Mouse (Mus musculus) monocyte, adult 2 months (primary cell): Measurements from ENCODE around the gene Fam20a.
"Not testable (repeated sequence)": the region's sequence is repeated elsewhere in the genome, so short reads cannot be mapped to it uniquely, and the experiment has no call there.

Experiments
- DNase-seq, 2 experiments: peaks; one replicate each; pipeline ENCODE4 v3.0.0; 2022; ENCODE audit warnings: low spot score in 2 of 2, low read depth in 1 of 2

The Fam20a gene

DNA sequence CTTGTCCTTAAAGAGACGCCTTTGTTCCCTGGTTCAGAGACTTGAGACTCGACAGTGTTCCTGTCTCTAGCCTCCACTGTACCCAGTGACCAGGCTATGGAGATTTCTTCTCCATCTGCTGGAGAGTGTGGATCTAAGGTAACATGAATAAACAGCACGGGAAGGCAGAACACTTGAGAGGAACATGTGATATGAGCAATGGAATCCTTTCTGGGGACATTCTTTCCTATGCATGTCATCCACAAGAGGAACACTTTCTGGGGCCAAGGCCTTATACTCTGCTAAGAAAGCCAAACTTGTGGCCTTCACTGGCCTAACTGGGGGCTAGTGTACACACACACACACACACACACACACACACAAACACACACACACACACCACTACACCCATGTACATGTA lies 40.5 kb downstream of the Fam20a start:
- no peak for DNase-seq

DNA sequence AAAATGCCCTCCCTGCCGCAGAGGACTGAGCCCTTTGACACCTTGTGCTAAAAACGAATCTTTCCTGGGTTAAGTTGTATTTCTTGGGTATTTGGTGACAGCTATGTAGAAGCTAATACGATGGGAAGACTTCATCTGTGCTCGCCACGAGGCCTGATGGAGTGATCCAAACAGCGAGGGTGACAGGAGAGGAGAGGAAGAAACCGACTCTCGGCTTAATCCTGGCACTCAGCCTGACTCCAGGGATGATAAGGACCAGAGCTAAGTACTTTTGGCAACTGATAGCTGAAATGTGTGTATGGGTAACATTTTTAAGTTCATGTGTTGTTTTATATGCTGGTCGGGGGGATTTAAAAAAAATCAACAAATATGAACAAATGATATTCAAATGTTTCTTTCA lies 41.1 kb downstream of the Fam20a start:
- no peak for DNase-seq

DNA sequence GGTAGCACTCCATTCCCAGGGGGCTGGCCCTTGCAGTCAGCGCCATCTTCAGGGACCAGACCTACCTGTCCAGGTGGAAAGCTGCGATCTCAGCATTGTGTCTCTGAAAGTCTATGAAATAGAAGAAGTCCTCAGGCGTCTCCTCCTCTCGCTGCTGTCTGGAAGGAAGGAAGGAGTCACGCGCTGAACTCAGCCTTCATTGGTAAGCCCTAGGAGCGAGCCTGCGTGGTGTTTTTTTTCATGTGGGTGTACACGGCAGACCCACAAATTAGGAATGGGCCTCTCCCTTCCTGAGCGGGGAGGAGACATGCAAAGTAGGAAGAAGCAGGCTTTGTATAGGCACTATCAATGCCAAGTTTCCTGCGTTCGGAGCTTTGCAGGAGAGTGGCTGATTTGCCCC lies 43.8 kb downstream of the Fam20a start:
- DNase-seq: no peak

DNA sequence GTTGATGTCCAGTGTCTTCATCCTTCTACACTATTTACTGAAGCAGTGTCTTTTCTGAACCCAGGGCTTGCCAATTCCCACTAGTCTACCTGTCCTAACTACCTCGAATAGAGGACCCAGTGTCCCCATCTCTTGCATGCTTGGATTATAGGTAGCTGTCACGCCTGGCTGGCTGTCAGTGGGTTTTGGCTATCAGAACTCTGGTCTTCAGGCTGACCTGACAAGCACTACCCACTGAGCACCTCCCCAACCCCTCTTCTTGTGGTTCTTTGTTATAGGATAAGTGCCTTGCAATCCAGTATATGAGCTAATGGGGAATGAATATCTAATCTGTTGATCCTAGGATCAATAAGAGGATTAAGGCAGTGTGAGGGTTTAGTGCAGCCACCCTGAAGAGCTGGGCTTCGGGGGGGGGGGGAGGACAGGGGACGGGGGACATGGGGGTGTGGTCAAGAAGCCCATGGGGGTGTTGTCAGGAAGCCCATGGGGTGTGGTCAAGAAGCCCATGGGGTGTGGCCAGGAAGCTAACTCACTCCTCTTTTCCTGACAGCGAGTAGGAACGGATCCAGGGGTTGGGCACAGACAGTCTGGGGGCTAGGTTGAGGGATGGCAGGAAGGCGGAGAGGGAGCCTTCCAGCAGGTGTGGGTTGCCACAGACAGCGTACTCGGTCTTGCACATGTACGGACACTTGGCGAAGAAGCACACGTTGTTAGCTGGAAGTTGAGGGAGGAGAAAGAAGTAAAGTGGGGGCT lies 45.3 kb downstream of the Fam20a start:
- no peak for DNase-seq

DNA sequence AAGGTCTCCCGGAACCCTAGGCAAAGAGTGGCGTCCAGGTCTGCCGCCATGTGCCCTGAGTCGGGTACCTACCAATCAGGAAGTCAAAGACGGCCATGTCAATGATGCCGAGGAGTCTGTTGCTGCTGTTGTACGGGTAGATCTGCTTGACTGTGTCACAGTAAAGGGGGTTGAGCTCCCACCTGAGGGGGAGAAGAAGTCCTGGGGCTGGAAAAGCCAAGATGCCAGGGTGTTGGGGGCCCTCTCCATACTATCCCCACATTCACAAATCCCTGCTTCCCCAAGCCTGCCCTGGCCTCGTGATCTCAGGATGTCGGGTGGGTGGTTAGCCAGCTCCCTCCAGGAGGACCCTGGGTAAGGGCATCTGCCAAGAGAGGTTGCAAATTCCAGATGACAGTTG lies 46.3 kb downstream of the Fam20a start:
- no peak for DNase-seq

DNA sequence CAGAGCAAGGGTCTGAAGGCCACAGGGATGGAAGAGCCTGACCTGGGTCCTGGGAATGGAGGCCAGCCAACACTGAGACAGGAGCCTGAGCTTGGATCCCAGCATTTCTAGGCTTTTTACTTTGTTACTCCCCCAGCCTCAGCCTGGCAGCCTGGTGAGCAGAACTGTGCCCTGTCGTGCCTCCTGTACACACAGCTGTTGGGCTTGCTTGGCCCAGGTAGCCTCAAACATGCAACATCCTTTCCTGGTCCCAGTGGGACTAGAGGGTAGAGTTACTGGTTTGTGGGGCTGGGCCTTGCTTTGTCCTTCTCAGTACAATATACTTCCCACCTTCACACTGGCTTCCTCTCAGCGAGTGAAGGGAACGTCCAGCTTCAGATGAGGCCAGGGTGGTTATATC lies 46.9 kb downstream of the Fam20a start:
- DNase-seq: no peak

DNA sequence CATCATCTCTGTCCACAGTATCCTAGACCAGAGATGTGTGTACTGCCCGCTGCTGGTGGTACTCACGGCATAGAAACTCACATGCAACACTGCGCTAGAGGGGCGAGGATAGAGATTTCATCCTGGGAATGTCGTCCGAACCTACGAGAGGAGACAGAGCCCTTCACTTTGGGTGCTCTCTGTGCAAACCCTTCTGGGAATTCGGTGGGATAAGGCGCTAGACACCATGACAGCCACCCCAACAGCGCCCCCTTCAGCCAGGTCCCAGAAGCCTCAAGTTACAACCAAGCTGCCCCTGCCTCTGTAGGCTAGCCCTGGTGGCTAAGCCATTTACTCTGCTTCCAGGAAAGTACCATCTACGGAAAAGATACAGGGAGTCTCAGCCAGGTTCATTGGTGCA lies 47.5 kb downstream of the Fam20a start:
- DNase-seq: no peak

DNA sequence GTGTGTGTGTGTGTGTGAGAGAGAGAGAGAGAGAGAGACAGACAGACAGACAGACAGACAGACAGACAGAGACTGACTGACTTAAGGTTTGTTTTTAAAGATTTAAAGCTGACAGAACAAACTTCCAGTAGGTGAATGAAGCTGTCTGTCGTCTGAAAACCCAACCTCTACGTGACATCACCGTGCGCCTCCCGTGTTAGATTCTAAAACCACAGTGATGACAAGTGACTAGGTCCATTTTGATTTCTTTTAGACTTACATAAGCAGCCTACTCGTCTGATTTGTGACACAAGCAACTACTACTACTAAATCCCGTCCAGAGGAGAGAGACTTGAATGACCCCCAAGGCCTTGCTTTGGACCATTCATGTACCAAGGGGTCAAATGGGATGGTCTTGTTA lies 48.3 kb downstream of the Fam20a start:
- no peak for DNase-seq

DNA sequence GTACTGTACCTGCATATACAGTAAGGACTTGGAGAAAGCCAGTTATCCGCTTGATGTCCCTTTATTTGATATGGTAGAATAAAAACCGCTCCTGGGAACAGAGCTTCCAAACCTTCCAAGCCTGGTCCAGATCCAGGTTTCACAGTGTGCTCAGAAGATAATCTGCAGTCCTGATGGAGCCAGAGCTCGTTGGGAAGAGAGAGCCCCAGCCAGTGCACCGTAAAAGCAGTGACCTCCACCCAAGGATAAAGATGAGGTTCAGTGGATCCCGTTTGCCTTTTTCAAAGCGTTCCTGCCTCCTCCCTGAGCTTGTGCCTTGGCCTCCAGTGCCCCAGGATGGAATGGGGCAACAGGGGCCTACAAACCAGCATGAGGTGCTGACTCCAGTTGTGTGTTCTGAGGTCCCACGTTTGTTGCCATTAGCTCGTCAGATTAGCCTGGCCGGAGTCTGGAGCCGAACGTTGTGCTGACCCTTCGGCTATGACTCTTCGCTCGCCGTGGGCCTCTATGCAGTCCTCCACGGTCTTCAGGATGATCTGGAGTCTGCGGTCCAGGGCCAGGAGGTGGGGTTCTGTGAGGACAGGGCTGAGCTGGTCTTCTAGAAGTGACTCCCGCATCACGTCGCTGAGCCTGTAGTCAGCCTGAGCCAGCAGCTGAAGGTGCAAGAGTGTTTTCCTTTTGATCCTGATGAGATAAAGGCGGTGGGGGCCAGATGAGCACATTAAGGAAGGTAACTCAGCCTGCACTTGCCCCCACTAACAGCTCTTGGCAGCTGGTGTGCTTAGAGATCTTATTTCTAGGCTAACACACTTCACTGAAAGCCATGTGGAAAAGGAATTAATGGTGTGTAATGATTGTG lies 49.0 kb downstream of the Fam20a start:
- DNase-seq: no peak

DNA sequence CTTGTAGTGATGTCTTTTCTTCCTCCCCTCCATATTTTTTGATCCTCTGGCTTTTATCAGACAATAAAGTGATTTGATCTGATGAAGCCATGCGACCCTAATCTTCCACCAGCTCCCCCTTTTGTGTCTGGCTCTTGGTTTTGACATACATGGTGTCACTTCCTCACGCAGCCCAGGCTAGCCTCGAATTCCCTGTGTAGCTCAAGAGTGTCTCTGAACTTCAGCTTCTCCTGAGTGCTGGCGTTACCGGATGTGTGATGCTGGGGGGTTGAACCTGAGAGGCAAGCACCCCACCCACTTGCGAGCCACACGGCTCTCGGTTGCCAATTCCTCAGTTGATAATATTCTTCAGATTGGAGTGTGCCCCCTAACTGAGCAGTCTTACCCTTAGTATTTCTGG lies 49.7 kb downstream of the Fam20a start:
- DNase-seq: no peak

DNA sequence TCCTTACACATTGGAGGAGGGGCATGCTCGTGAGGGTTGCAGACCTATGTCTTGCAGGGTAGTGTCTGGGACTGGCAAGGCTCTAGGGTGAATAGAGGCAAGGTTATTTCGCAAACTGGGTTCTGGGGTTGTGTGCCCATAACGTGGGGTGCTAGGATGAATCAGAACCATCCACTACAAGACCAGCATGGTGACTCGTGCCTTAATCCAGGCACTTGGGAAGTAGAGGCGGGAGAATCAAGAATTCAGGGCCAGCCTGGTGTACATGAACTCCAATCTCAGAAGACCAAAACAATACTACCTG lies 50.1 kb downstream of the Fam20a start:
- DNase-seq: no peak

DNA sequence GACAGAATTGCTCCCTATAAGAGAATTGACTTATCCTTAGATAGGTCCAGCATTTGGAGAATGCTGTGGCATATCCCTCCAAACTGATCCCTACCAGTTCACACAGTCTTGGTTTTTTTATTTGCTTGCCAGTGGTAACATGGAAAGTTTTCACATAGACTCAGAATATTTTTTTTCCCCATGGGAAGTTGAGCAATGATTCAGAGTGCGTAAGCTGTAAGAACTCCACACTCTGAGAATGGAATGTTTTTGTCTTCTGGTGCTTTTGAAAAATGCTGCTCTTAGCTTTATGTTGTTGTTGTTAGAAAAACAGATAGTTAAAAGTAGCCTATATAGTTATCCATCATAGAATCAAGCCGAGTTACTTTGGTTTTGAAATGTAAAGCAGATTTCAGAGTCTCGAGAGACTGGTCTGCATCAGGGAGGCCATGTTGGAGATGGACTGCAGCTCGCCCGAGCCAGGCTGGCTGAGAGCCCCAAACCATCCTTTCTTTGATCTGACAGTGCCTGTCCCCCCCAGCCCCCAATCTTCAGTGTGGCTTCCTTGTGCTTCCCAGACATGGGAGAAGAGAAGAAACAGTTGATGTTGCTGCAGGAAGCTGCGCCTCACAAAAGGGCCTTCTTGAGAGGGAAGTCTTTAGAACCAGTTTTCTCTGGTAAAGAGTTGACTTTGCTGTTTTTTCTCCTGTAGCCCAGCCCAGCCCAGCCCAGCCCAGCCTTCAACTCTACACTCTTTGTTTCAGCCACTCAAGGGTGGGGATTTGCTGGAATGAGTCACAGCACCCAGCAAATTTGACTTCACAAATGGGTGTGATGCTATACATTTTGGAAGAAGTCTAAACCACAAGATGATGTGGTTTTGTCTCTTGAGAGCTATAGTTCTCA lies 50.7 kb downstream of the Fam20a start:
- DNase-seq: no peak

DNA sequence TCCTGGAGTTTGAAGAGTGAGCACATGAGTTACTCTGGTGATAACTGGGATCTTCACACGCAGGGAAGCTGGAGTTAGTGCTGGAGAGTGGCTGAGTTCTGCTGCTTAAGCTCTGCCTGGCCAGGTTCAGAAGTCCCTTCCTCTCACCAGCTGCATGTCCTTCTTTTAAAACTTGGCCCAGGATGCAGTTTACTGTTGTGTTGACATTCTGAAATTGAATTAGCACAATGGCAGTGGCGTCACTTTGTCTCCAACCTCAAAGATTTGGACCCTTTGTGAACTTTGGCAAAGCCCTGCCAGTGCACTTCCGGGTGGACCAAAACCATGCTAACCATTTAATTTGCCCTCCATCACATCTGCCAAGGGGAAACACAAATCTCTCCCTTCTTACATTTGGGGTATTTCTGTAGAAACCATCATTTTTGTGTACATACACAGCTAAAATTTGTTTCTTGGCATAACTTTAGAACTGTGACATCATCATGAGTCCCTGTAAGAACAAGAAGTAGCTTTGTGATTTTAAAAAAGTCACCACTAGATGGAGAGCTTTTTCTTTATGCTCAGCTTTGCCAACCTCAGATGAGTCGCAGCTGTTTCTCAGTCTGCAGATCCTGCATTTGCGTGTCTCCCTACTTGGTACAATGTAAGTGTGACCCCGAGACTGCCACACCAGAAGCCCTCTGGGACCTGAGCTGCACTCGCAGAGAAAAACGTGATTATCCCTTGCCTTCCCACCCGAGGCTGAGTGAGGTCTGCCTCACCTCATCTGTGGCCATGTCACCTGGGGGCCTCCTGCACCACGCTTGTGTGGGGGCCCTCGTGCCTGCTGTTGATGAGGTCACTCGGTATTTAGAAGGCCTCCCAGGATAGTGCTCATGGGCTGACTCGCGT lies 51.8 kb downstream of the Fam20a start:
- no peak for DNase-seq

DNA sequence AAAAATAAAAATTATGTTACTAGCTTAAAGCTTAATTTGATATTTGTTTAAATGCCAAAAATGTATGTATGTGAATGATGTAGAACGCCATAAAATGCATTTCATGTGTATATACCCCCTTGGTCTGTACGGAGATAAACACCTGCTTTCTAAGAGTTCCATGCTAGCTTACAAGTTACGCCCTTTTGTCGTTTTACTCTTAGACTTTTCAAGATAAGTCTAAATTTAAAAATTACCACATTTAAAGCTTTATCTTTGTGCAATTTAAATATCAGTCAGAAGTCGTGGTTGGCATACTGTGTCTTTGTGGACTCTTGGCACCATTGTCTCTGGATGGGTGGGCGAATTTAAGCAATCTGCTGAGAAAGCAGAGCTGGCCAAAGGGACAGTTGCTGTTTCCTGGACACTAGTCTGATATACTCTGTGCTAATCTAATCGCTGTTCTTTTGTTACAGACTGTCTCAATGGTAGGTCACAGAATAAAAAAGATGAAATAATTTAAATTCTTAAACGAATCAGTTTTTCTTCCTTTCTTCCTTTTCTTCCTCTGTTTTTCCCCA lies 52.9 kb downstream of the Fam20a start:
- no peak for DNase-seq

DNA sequence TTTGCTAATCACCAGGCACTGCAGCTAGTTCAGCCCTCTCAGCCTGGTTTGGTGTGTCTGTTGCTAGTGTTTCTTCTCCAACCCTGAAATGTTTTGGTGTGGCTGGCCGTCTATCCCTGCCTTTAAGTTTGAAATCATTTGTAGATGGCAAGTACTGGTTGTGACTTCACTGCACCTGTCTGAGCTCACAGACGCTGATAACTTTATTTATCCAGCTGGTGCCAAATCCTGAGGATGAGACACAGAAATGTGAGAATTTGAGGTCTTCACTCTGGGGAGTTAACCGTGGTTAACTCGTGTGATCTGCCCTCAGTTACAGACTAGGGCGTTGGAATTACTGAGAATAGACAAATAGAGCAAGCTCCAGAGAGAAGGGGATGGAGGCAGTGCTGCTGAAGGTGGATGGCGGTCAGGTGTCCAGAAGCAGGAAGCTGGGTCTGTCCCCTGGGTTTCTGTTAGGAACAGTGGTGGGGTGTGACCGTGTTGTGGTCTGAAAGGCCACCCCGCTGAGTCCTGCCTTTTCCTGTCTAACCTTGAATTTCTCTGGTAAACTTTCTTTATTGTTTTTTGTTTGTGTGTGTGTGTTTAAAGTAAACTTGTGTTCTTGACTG lies 53.9 kb downstream of the Fam20a start:
- no peak for DNase-seq

DNA sequence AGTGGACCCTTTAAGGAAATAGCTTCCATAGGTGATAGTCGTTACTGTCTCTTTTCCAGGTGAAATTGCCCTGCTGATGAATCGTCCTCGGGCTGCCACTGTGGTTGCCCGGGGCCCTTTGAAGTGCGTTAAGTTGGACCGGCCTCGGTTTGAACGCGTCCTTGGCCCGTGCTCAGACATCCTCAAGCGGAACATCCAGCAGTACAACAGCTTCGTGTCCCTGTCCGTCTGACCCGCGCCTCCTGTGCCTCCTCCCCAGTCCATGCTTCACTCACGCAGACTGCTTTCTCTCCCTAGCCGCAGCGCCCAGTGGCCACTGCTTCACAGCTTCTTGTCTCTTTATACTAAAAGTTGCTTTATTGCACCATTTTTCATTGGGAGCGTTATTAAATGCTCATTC lies 54.7 kb downstream of the Fam20a start:
- DNase-seq: no peak

DNA sequence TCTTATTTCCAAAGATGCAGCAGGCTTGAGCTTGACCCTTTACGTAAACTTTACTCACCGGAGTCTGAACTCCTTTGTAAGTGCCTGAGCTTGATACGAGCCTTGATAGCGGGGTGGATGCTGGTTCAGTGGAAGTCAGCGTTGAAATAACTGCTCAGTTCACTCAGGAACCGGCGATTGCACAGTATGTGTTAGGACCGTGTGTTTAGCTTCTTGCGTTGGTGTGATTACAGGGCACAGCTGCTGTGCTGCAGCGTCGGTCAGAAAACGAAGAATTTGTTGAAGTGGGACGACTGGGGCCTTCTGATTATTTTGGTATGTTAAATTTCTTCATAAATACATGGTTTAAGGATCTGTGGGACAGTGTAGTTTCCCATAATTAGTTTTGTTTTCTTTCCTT lies 55.7 kb downstream of the Fam20a start:
- DNase-seq: no peak

DNA sequence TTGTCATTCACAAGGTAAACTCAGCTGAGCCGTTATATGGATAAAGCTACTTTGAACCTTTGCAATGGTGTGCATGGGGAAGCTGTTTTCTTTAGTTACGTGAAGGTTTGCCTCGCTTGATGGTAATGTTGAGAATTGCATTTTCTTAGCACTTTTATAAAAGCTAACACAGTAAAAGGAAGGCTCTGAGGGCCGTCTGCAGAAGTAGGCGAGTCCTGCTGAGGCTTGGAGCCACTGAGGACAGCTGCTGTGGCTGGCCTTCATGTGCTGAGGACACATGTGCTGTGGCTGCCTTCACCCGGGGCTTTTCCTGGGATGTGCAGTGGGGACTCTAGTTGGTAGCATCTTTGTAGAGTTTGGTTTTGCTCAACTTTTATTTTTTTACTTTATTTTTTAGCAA lies 56.7 kb downstream of the Fam20a start:
- DNase-seq: no peak

DNA sequence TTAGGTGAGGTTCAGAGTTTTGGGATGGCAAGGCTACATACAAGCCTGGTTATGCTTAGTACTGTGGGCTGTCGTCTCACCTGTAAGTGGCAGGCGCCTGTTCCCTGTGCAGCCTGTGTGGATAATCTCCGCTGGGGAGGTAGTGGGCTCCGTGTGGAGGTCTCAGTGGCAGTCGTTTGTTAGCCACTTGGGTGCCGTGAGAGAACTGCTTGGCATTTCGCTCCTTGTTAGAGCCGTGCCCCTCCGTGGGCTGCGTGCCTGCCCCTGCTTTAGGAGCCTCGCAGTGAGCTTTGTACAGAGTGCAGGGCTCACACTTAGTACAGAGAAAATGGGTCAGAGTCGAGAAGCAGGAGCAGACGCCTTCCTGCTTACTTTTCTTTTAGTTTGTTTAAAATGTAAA lies 57.8 kb downstream of the Fam20a start:
- DNase-seq: no peak

DNA sequence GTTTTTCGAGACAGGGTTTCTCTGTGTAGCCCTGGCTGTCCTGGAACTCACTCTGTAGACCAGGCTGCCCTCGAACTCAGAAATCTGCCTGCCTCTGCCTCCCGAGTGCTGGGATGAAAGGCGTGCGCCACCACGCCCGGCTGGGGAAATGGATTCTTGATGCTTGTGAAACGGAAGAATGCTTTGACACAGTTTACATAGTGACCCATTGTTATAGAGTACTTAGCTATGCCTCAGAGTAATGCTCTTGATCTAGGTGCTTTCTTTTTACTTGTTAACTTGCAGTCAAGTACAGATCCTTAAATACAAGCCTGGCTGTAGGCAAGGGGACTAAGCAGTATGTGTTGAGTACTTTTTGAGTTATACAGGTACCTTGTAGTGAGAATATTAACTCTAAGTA lies 61.6 kb downstream of the Fam20a start:
- not testable (repeated sequence) for DNase-seq
